Mouse (Mus musculus) small intestine, adult 2 months (tissue): ENCODE measurements around the gene Tfrc.

Source experiments
- CTCF ChIP-seq: fragments of 200-500 bp; IDR thresholded peaks from 2 replicates; pipeline ENCODE4 v1.5.1; 2012; ENCODE audit warnings: low read depth, mild to moderate bottlenecking, control low read depth, inconsistent platforms, low read length, moderate library complexity, mixed read lengths; ENCODE audit not compliant: insufficient replicate concordance, insufficient read length; ENCODE audit errors: extremely low read depth
- POLR2A ChIP-seq: fragments of 200-500 bp; IDR thresholded peaks from 2 replicates; pipeline ENCODE4 v1.6.1; 2012; ENCODE audit warnings: low read depth, mild to moderate bottlenecking, control low read depth, inconsistent platforms, low read length, moderate library complexity

- TF ChIP-seq CTCF (no peak), POLR2A (no peak)
Measured at GRCm38 (mm10) chr16:32572528-32572927, 36.2 kb upstream of the Tfrc start.
